Mouse (Mus musculus) left cerebral cortex, adult 11 months (tissue): ENCODE measurements around the gene Pramel1.
"Not testable (repeated sequence)": the region's sequence is repeated elsewhere in the genome, so short reads cannot be mapped to it uniquely, and the experiment has no call there.

Source experiments
- DNase-seq: peaks from one replicate; pipeline ENCODE4 v3.0.0; 2022; ENCODE audit warnings: low spot score

Gene Pramel1

DNA sequence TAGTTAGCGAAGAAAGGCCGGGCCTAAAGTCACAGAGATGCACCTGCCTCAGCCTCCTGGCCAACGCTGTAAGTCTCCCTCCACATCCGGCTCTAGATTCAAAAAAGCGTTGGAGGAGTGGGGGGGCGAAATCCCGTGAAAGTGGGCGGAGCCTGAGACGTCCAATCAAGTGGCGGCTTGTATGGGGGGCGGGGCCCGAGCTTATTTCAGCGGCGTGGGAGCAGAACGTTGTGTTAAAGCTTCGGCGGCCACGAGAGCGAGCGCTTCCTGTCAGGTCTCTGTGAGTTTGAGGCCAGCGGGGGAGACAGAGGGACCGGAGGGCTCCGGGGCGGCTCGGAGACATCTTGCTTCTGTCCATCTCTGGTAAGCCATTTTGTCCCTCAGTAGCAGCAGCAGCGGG lies at the start of gene Pramel1:
Gene Pramel1, plus strand, starts transcription at position 248 of the 400 bp plus-strand sequence.
- no peak for DNase-seq

DNA sequence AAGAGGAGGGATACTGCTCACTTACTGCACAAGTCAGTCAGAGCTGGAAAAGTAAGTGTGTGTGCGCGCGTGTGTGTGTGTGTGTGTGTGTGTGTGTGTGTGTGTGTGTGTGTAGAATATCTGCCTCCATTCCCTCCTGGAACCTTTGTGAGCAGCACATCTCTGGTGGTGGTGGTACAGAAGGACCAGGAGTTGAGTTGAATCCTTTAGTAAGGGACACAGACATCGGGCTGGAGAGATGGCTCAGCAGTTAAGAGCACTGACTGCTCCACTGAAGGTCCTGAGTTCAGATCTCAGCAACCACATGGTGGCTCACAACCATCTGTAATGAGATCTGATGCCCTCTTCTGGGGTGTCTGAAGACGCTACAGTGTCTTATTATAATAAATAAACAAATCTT lies 48.7 kb upstream of the Pramel1 start:
- not testable (repeated sequence) for DNase-seq

DNA sequence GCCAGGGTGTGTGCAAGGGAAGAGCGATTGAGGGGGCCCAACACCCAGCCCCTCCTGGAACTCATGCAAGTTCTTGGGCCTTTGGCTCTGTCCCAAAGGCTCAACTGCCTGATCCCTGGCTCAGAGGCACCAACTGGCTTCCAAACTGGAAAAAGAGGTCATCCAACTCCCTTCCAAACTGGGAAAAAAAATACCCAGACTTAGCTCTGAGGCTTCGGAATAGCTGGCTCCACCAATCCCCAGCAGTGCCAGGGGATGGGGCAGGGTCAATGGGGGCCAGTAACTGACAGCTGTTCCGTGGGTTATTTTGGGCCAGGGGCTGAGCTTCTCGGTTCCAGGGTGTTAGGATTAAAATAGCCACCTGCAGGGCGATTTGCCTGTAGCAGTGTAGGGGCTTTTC lies 45.5 kb upstream of the Pramel1 start:
- DNase-seq, result no peak

DNA sequence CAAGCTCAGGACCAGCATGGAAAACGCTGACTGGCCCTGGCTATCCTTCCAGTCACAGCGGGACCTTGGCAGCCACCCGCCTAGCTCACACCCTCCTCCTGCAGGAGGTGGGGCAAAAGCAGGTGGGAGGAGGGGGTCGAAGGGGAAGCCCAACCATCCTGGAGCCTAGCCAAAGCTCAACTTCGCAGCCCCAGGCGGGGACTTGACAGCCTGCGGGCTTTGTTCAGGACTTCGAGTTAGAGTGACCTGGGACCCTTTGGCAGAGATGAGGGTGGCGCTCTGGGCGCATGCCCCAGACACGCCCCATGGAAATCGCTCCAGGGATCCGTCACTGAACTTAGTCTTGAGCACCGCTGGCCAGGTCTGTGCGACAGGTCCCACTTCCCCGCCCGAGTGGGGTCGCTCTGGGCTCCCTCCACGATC lies 44.7 kb upstream of the Pramel1 start, which contains the start of gene Lrrc38:
Gene Lrrc38, plus strand, starts transcription at position 274 of the 423 bp plus-strand sequence.
- DNase-seq, result no peak

DNA sequence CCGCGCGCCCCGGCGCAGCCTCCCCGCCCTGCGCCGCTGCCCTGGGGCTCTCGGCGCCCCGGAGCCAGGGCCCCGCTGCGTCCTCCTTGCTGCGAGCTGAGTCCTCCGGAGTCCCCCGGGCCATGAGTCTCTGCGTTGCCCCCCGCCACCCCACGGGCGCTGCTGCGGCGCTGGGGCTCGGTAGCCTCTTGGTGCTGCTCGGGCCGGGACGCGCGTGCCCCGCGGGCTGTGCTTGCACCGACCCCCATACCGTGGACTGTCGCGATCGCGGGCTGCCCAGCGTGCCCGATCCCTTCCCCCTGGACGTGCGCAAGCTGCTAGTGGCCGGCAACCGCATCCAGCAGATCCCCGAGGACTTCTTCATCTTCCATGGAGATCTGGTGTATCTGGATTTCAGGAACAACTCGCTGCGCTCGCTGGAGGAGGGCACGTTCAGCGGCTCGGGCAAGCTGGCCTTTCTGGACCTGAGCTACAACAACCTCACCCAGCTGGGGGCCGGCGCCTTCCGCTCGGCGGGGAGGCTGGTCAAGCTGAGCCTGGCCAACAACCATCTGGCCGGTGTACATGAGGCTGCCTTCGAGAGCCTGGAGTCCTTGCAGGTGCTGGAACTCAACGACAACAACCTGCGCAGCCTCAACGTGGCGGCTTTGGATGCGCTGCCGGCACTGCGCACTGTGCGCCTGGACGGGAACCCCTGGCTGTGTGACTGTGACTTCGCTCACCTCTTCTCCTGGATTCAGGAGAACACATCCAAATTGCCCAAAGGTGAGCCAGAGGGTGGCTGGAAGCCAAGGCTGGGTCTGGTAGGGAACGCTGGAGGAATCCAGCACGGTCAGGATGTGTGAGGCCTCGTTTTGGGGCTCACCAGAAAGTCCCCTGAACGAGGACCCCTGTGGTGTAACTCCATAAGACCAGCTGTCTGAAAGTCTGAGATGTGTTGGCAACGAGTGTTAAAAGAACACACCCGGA lies 43.9 kb upstream of the Pramel1 start:
- DNase-seq, result no peak

DNA sequence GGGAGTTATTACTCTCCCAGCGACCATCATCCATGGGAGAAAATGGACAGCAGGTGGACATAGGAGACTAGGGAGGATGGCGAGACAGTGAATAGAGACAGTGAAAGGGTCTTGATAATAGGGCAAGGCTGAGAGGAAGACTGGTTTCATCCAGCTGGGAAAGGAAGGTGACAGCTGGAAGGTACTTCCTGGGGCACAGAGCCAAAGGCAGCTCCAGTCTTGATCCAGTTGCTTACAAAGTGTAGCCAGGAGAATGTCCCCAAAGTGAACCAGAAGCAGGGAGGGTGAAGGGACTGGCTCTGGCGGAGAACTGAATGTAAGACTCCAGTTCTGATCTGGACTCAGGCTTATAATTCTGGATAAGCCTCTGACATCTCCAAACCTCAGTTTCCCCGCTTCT lies 41.9 kb upstream of the Pramel1 start:
- no peak for DNase-seq

DNA sequence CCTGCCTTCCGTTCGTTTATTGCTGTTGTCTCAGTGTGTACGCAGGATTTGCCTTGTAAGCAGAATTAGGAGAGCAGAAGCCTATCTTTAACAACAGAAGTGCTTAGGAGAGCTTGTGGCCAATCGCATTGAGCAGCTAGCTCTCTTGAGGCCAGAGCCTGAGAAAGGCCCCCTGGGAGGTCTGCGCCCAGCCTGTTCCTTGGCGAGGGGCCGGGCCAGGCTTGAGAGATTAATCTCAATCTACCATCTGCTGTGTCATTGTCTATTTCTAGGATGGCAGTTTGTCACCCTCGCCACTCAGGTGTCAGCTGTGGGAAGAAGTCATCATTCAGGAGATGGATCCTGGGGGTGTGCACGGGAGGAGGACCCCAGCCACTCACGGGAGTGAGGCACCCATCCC lies 32.7 kb upstream of the Pramel1 start:
- no peak for DNase-seq

DNA sequence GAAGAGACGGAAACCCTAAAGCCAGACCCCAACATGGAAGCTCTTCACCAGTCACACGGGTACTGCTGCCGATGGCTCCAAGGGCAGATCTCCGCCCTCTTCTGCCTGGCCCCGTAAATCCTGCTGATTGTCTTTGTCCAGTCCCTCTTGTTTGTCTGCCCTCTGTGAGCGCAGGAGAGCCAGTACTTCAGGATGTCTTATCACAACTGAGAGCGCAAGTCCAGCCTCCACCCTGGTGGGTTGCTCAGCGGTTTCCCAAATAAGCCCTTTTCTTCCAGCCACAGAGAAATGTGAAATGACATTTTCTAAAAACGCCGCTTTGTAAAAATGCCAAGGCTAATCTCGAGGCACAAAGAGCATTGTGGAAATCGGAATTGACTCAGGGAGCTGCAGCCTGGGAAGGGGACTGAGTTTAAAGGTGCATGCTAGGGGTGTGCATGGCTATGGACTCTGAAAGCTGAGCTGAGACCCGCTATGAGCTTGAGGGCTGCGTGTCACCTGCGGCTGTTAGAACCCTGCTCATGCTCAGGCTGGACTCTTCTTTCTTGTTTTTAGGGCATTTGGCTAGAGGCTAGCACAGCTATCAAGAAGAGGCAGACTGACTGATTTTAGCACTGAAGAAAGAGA lies 27.7 kb upstream of the Pramel1 start:
- no peak for DNase-seq

DNA sequence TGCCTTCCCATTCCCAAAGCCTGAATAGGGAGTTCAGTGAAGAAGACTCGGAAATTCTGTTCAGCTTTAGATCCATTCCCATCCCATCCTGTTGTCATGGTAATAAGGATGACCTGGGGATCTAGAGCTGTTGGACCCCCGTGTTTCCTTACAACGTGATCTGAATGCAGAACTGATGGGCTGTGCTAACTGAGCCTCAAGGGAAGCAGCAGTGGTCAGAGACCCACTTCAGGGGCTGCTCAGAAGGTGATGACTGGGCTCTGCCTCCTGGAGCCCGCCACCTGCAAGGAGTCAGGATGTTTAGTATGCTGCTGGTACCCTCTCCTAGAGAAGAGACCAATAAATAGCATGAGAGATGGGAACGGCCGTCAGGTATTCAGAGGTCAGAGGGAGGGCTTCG lies 14.7 kb upstream of the Pramel1 start:
- no peak for DNase-seq

DNA sequence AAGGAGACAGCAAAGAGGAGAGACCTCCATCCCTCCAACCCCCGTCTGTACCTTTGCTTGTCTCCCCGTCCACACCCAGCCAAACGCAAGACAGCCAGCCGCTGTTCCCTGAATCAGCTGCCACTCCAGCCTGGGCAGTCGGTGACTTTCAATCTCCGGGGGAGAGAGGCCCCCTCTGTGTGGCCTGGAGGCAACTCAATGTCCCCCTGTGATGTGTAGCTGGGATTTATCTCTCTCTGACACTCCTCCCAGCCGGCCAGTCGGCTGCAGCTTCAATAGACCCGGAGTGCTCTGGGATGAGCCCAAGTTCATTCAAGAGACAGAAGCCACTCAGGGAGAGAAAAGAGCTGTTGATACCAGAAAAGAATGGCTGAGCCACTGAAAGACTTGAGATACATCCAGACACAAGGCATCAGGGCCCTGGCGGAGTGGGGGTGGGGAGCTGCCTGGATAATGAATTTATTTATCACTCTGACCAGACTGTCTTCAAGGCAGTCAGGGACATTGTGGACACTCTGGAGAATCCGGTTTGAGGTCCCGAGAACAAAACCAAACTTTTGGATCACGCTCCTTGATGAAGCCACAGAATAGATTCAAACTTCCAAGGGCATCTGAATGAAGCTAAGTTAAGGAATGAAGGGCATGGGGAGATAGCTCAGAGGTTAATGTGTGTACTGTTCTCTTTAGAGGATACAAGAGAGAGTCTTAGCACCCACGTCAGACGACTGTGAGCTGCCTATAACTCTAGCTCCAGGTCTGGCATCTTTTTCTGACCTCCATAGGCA lies 14.1 kb upstream of the Pramel1 start:
- DNase-seq, result no peak

DNA sequence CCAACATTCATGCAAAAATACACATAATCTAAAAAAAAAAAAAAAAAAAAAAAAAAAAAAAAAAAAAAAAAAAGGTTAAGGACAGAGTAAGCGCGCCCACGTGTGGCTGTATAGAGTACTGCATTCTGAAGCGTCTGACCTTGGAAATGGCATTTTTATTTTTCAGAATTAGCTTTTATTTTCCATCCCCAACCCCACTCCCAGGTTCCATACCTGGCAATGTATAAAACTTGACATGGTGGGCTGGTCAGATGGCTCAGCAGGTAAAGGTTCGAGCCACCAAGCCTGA lies 13.6 kb upstream of the Pramel1 start:
- no peak for DNase-seq

DNA sequence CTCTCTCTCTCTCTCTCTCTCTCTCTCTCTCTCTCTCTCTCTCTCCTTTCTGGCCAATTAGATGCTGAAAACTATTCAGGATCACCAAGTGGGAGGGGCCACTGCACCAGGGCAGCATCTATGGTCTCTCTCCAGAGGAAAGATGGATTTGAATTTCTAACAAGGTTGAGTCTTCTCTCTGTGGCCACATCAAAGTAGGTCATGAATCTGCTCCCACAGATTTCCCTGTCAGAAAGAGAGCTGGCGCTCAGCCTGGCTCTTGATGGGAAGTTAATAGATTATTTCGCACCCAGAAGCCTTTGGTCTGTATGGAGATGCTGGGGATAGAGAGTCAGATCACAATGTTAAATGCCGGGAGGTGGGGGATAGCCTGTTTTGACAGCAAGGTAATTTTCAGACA lies 12.1 kb upstream of the Pramel1 start:
- no peak for DNase-seq

DNA sequence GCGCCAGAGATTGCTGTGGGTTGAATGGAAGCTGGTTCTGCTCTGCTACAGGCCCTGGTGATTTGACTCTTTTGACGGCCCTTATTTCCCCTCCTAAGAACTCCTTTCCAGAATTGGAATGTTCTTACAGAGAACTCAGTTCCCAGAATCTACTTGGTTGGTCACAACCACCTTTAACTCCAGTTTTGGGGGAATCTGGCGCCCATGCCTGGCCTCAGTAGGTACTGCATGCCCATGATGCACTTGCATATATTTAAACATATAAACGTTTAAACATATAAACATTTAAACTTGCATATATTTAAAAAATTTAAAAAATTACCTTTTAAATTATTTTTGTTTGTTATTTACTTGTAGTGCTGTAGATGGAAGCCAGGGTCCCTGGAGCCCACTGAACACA lies 10.6 kb upstream of the Pramel1 start:
- no peak for DNase-seq

DNA sequence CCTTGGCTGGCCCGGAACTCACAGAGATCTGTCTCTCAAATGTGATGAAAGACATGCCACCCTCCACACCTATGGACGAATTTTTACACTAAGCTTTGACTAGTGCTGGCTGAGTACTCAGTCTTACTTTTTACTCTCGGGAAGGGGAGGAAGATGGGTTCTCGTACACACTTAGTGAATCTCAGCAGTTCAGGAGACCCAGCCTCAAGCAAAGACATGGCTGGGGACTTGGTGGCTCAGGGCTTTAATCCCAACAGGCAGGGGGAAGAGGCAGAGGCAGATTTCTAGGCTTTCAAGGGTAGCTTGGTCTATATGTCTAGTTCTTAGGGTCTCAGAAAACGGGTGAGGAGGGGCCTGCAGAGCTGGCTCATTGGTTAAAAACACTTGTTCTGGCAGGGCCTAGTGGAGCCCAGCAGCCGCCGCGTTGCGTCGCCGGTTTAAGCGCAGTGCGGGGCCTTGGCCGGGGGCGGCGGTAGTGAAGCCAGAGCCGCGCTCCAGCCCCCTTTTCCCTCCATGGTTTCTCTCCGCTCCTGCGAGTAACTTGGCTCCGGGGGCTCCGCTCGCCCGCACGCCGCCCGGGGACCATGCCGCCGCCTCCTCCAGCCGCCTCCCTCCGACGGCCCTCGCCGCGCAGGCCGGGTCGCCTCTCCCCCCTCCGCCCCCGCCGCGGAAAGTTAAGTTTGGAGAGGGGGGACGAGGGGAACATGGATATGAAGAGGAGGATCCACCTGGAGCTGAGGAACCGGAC lies 5.1 kb upstream of the Pramel1 start:
- no peak for DNase-seq

DNA sequence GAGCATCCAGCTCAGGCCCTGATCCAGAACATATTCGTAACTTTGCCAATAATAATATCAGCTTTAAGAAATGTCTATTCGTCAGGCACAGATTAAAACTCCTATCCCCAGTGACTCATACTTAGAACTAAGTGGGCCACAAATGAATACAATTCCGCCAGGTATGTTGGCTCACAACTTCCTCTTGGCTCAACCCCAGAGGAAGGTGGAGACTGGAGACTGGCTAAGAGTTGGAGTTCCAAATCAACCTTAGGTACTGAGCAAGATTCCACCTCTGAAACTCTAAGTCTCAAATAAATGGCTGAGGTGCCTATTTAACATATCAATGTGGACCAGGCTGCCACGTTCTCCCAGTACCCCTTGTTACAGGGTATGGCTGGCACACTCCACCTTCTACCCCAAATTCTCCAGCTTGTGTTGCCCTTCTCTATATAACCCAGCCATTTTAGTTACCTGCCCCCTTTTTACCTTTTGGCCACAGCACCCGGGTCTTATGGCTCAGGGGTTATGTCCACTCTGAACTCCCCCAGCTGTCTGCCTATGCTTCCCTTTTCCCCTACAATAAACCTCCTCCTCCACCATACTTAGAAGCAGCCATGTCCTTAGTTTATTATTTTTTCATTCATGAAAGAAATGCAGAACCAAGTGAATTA lies 17.5 kb downstream of the Pramel1 start:
- DNase-seq, result peak; percentile 1

DNA sequence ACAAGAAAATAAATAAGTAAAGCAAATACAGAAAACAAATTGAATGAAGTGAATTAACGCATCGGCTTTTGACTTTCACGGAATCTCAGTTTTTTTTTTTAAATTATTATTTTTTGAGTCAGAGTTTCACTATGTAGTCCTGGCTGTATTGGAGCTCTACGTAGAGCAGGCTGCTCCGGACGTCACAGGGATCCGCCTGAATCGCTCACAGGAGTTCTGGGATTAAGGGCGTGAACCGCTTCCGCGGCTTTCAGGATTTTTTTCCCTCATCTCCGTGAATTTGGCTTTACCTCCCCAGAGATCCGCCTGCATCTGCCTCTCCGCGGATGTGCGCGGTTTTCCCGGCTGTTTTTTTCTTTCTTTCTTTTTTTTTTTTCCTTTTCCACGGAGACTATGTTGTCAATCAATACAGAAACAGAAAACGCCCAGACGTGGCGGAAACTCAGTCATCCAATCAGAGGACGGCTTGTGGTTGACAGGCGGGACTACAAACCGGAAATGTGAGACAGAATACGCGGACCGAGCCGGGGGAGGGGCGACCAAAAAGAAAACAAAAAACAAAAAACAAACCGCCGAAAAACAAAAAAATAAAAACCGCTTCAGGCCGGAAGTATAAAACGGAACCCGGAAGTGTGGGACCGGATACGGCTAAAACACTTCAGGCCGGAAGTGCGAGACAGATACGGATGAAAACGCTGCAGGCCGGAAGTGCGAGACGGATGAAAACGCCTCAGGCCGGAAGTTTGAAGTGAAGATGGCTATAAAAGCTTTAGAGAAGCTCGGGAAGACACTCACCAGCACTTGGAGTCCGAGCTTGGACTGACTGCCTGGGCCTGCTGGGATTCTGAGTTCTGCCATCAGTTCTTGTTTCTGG lies 18.2 kb downstream of the Pramel1 start, which contains the start of gene Pramef8:
Gene Pramef8, plus strand, starts transcription at position 208 of the 874 bp plus-strand sequence.
- DNase-seq, result peak; percentile 87

DNA sequence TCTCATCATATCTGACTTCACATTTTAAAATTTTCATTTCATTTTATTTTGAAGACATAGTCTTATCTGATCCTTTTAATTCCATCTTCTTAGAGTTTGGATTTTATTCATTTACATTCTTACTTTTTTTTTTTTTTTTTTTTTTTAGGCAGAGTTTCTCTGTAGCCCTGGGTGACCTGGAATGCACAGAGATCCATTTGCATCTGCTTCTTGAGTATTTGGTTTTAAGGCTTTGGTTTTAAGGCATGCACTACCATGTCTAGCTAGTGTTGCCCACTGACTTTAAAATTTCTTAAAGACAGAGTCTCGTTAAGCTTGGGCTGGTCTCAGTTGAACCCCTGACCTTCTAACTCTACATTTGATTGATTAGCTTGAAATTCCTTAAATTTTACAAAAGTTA lies 19.4 kb downstream of the Pramel1 start:
- DNase-seq, result no peak

DNA sequence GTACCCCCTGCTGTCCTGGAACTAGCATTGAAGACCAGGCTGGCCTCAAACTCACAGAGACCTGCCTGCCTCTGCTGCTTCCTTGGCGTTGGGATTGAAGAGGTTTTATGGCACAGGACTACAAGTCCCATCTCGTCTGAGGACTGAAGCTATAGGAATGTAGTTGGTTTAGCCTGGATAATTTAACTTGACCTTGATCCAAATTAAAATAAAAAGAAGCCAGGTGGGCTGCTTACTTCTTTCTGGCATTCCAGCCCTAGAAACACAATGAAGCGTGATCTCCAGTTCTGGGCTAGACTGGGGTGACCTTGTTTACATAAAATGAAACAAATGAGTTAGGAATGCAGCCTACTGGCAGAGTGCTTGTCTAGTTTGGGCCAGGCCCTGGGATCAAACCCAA lies 19.9 kb downstream of the Pramel1 start:
- no peak for DNase-seq

DNA sequence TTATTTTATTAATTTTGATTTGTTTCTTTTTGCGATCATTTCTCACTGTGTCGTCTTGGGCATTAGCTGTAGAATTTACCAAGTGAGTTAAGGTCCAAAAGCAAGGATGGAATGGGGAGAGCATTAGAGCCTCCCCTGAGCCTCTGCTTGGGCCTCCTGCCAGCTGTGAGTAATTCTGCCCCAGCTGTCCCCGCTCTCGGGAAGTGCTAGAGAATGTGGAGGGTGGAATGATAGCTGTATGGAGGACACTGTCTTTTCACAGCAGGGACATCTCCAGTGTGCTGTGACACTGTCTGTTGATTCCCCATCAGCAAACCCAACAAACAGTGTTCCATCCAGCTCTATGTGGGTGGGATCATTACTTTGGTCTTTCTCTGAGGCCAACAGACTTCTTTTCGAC lies 32.5 kb downstream of the Pramel1 start:
- not testable (repeated sequence) for DNase-seq
